Mouse (Mus musculus) MEL (cell line): ENCODE measurements around the gene Zscan26. TPM values are rescaled to one million over a fixed set of nuclear protein-coding genes. Genes with fewer than 3 reads are reported as not detected.

ENCODE experiments used
- DNase-seq: peaks from one replicate; pipeline ENCODE4 v3.0.0; 2011; ENCODE audit warnings: low read depth, low spot score
- H3K27ac ChIP-seq: 2 replicates; pipeline ENCODE4 v1.5.1; 2012; ENCODE audit warnings: low read depth, mild to moderate bottlenecking, control low read depth, low read length, moderate library complexity; ENCODE audit not compliant: control insufficient read depth
- H3K27me3 ChIP-seq, 2 experiments: fragments of 150-350 bp in 1 of 2; sonication (generic) in 1 of 2; 2 replicates each; pipeline ENCODE4 v1.6.1; 2012; ENCODE audit warnings: low read length in 2 of 2, mild to moderate bottlenecking in 2 of 2, improper control_type of control experiment in 1 of 2, moderate library complexity in 1 of 2; ENCODE audit not compliant: insufficient read depth in 2 of 2, control insufficient read depth in 1 of 2
- H3K36me3 ChIP-seq, 2 experiments: 2 replicates each; pipeline ENCODE4 v1.6.1; 2012 to 2014; ENCODE audit warnings: low read length in 2 of 2, improper control_type of control experiment in 1 of 2, inconsistent platforms in 1 of 2, mild to moderate bottlenecking in 1 of 2; ENCODE audit not compliant: insufficient read depth in 2 of 2, control insufficient read depth in 1 of 2
- H3K4me1 ChIP-seq, 2 experiments: fragments of 150-350 bp in 1 of 2; sonication (generic) in 1 of 2; 2 replicates each; pipeline ENCODE4 v1.6.1; 2012; ENCODE audit warnings: low read length in 2 of 2, improper control_type of control experiment in 1 of 2, mild to moderate bottlenecking in 1 of 2; ENCODE audit not compliant: insufficient read depth in 2 of 2, control insufficient read depth in 1 of 2
- H3K4me3 ChIP-seq, 2 experiments: fragments of 150-350 bp in 1 of 2; sonication (generic) in 1 of 2; 2 replicates each; pipeline ENCODE4 v1.5.1; 2012; ENCODE audit warnings: low read depth in 2 of 2, low read length in 2 of 2, mild to moderate bottlenecking in 2 of 2, moderate library complexity in 2 of 2, control low read depth in 1 of 2, improper control_type of control experiment in 1 of 2; ENCODE audit not compliant: control insufficient read depth in 1 of 2, insufficient read depth in 1 of 2
- H3K79me2 ChIP-seq: 2 replicates; pipeline ENCODE4 v1.6.1; 2012; ENCODE audit warnings: mild to moderate bottlenecking, low read length, moderate library complexity; ENCODE audit not compliant: control insufficient read depth, poor library complexity, insufficient read depth
- H3K9ac ChIP-seq: 2 replicates; pipeline ENCODE4 v1.6.1; 2012; ENCODE audit warnings: low read depth, mild to moderate bottlenecking, control low read depth, low read length, moderate library complexity; ENCODE audit not compliant: control insufficient read depth, poor library complexity, severe bottlenecking
- H3K9me3 ChIP-seq: fragments of 150-350 bp; sonication (generic); replicated peaks from 2 replicates; pipeline ENCODE4 v1.6.1; 2012; ENCODE audit warnings: mild to moderate bottlenecking, low read length, improper control_type of control experiment, moderate library complexity; ENCODE audit not compliant: insufficient read depth
- CTCF ChIP-seq, 3 experiments: IDR thresholded peaks in 2 of 3; conservative IDR thresholded peaks in 1 of 3; 2 replicates each; pipeline ENCODE4 v1.5.1; 2011 to 2012; ENCODE audit warnings: low read length in 3 of 3, low read depth in 2 of 3, mild to moderate bottlenecking in 2 of 3, improper control_type of control experiment in 1 of 3, inconsistent platforms in 1 of 3, mixed read lengths in 1 of 3, moderate library complexity in 1 of 3; ENCODE audit not compliant: control insufficient read depth in 1 of 3, insufficient read depth in 1 of 3, poor library complexity in 1 of 3, severe bottlenecking in 1 of 3
- ELF1 ChIP-seq: IDR thresholded peaks from 2 replicates; pipeline ENCODE4 v1.6.1; 2014; ENCODE audit warnings: low read depth, mild to moderate bottlenecking, inconsistent platforms, low read length, improper control_type of control experiment, moderate library complexity
- EP300 ChIP-seq, 2 experiments: IDR thresholded peaks; 2 replicates each; pipeline ENCODE4 v1.6.1; 2011; ENCODE audit warnings: improper control_type of control experiment in 2 of 2, low read length in 2 of 2, low read depth in 1 of 2, mild to moderate bottlenecking in 1 of 2
- GATA1 ChIP-seq: IDR thresholded peaks from 2 replicates; pipeline ENCODE4 v1.6.1; 2011; ENCODE audit warnings: low read depth, low read length, improper control_type of control experiment
- HCFC1 ChIP-seq: IDR thresholded peaks from 2 replicates; pipeline ENCODE4 v1.6.1; 2012; ENCODE audit warnings: low read depth, mild to moderate bottlenecking, inconsistent platforms, low read length, improper control_type of control experiment, moderate library complexity
- JUND ChIP-seq: IDR thresholded peaks from 2 replicates; pipeline ENCODE4 v1.6.1; 2011; ENCODE audit warnings: low read depth, mild to moderate bottlenecking, improper control_type of control experiment, low read length
- KAT2A ChIP-seq: conservative IDR thresholded peaks from 2 replicates; pipeline ENCODE4 v1.6.1; 2012; ENCODE audit warnings: low read depth, low read length, improper control_type of control experiment, inconsistent platforms
- MAZ ChIP-seq: IDR thresholded peaks from 2 replicates; pipeline ENCODE4 v1.6.1; 2012; ENCODE audit warnings: low read depth, mild to moderate bottlenecking, inconsistent platforms, low read length, improper control_type of control experiment
- MEF2A ChIP-seq: IDR thresholded peaks from 2 replicates; pipeline ENCODE4 v1.6.1; 2014; ENCODE audit warnings: low read depth, mild to moderate bottlenecking, inconsistent platforms, low read length, improper control_type of control experiment; ENCODE audit not compliant: poor library complexity, insufficient replicate concordance, severe bottlenecking; ENCODE audit errors: extremely low read depth
- MYB ChIP-seq: IDR thresholded peaks from 2 replicates; pipeline ENCODE4 v1.6.1; 2011; ENCODE audit warnings: mild to moderate bottlenecking, low read depth, low read length, improper control_type of control experiment
- POLR2AphosphoS2 ChIP-seq: IDR thresholded peaks from 2 replicates; pipeline ENCODE4 v1.6.1; 2011; ENCODE audit warnings: low read length, improper control_type of control experiment
- POLR2AphosphoS5 ChIP-seq: IDR thresholded peaks from 2 replicates; pipeline ENCODE4 v1.6.1; 2012; ENCODE audit warnings: low read depth, borderline replicate concordance, mild to moderate bottlenecking, inconsistent platforms, low read length, moderate library complexity, mixed read lengths
- RAD21 ChIP-seq: IDR thresholded peaks from 2 replicates; pipeline ENCODE4 v1.6.1; 2011; ENCODE audit warnings: mild to moderate bottlenecking, low read depth, low read length, improper control_type of control experiment
- RCOR1 ChIP-seq: IDR thresholded peaks from 2 replicates; pipeline ENCODE4 v1.6.1; 2012; ENCODE audit warnings: low read depth, mild to moderate bottlenecking, inconsistent platforms, low read length, improper control_type of control experiment
- SIN3A ChIP-seq: IDR thresholded peaks from 2 replicates; pipeline ENCODE4 v1.6.1; 2012; ENCODE audit warnings: low read length, improper control_type of control experiment, inconsistent platforms
- SMC3 ChIP-seq: IDR thresholded peaks from 2 replicates; pipeline ENCODE4 v1.6.1; 2011; ENCODE audit warnings: low read depth, low read length, improper control_type of control experiment
- TAL1 ChIP-seq: IDR thresholded peaks from 2 replicates; pipeline ENCODE4 v1.6.1; 2012; ENCODE audit warnings: mild to moderate bottlenecking, inconsistent platforms, low read length, moderate library complexity, mixed read lengths
- TBP ChIP-seq: IDR thresholded peaks from 2 replicates; pipeline ENCODE4 v1.8.0; 2011; ENCODE audit warnings: low read depth, low read length, improper control_type of control experiment
- TCF12 ChIP-seq: IDR thresholded peaks from 2 replicates; pipeline ENCODE4 v1.6.1; 2014; ENCODE audit warnings: low read depth, mild to moderate bottlenecking, inconsistent platforms, low read length, improper control_type of control experiment, moderate library complexity
- UBTF ChIP-seq: IDR thresholded peaks from 2 replicates; pipeline ENCODE4 v1.6.1; 2012; ENCODE audit warnings: low read depth, mild to moderate bottlenecking, inconsistent platforms, low read length, improper control_type of control experiment, moderate library complexity, borderline replicate concordance; ENCODE audit not compliant: insufficient read depth
- ZC3H11A ChIP-seq: IDR thresholded peaks from 2 replicates; pipeline ENCODE4 v1.6.1; 2012; ENCODE audit warnings: low read depth, mild to moderate bottlenecking, inconsistent platforms, low read length, improper control_type of control experiment
- ZNF384 ChIP-seq: IDR thresholded peaks from 2 replicates; pipeline ENCODE4 v1.6.1; 2012; ENCODE audit warnings: low read depth, mild to moderate bottlenecking, inconsistent platforms, low read length, improper control_type of control experiment
- polyA plus RNA-seq, 2 experiments: library from polyadenylated mRNA; stranded (reverse) in 1 of 2; unstranded in 1 of 2; fragments of >175 nt in 1 of 2; fragments of >200 nt in 1 of 2; gene quantifications; 2 replicates each; pipeline versions ENCODE4 v1.2.1 to v1.2.4; 2012; ENCODE audit warnings: low replicate concordance in 2 of 2, low read depth in 1 of 2; ENCODE audit not compliant: insufficient read length in 2 of 2, insufficient read depth in 1 of 2, missing spikeins in 1 of 2
- total RNA-seq: library from RNA; depleted of rRNA; stranded (reverse); fragments of 300-350 nt; gene quantifications from 2 replicates; pipeline ENCODE4 v1.2.3, GENCODE M21; 2012

Gene Zscan26
- total and polyA plus RNA-seq, 3 experiments: 7.4 to 8.0 TPM; not detected in 1

DNA sequence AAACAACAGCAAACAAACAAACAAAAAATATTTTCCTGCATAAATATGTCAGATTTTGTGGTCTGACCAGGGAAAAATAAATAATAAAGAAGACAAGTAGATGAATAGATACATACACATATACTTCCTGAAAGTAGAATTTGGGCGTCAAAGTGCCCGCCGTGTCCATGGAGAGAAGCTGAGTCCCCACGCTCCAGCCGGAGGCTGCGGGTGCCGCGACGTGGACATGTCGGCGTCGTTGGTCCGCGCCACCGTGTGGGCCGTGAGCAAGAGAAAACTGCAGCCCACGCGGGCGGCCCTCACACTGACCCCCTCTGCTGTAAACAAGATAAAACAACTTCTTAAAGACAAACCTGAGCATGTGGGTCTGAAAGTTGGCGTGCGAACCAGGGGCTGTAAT, 41.5 kb upstream of the Zscan26 start, which contains the start of gene AK157302:
AK157302 (plus strand) TSS at position 144 of the 400 bp plus-strand sequence.
- Histone ChIP-seq H3K4me1 (no peaks in the 10 kb centered on the region), H3K9ac (no peak within 1 kb of the TSS), H3K79me2 (no peaks in the 10 kb centered on the region), H3K27me3 (peaks cover 0 to 3% of the 10 kb centered on the region in 2 experiments; a peak in 2 of 4 replicates), H3K27ac (no peak within 1 kb of the TSS), H3K4me3 (no peak within 1 kb of the TSS), H3K36me3 (no peaks in the 10 kb centered on the region), H3K9me3 (no peaks in the 10 kb centered on the region)
- no peak for DNase-seq
- no peak for TF ChIP-seq KAT2A
- TF ChIP-seq POLR2AphosphoS2: no peak
- TF ChIP-seq MYB: no peak
- TF ChIP-seq RAD21: no peak
- TF ChIP-seq HCFC1: no peak
- TF ChIP-seq POLR2AphosphoS5: no peak
- no peak for TF ChIP-seq GATA1
- no peak for TF ChIP-seq ELF1
- no peak for TF ChIP-seq TCF12
- no peak for TF ChIP-seq UBTF
- no peak for TF ChIP-seq EP300 (IDR thresholded peaks at IDR 0.05; ENCODE audit: low read depth in 1 of 2, low read length in 2 of 2)
- TF ChIP-seq JUND: no peak
- no peak for TF ChIP-seq SMC3
- no peak for TF ChIP-seq ZNF384
- no peak for TF ChIP-seq SIN3A
- no peak for TF ChIP-seq RCOR1
- no peak for TF ChIP-seq ZC3H11A
- no peak for TF ChIP-seq MEF2A
- no peak for TF ChIP-seq CTCF (IDR thresholded peaks at IDR 0.05 in 2 of 3, conservative IDR thresholded peaks at IDR 0.05 in 1 of 3; ENCODE audit: control insufficient read depth in 1 of 3, insufficient read depth in 1 of 3, low read depth in 2 of 3, low read length in 3 of 3, poor library complexity in 1 of 3, severe bottlenecking in 1 of 3)
- no peak for TF ChIP-seq TAL1

DNA sequence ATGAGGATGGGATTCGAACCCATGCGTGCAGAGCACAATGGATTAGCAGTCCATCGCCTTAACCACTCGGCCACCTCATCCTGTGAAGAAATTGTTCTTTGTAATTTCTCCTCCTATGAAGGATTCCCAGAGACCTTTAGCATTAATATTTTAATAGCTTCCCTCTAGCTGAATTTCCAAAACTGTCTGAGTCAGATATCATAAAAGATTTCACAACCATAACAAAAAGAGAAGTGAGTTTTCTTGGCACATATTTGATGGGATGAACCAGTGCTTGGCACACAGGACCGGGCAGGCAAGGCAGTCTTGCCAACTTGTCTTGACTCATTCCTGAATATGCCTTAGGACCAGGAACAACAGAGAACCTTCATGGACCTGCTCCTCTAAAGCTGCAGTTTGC, 39.3 kb upstream of the Zscan26 start:
- H3K4me3 ChIP-seq: no peak overlapping the region
- TF ChIP-seq MAZ: no peak
- TF ChIP-seq TBP: peak; percentile 95
- TF ChIP-seq, all 39 proteins: peak for 1
- H3K27ac ChIP-seq: no peak overlapping the region
- no peak overlapping the region for H3K9ac ChIP-seq
- H3K79me2 ChIP-seq: no peaks in the 10 kb centered on the region
- H3K36me3 ChIP-seq: no peaks in the 10 kb centered on the region
- no peaks in the 10 kb centered on the region for H3K9me3 ChIP-seq
- no peak for DNase-seq
- H3K4me1 ChIP-seq: no peaks in the 10 kb centered on the region
- peaks cover 0 to 1% of the 10 kb centered on the region in 2 experiments; a peak in 2 of 4 replicates for H3K27me3 ChIP-seq
